Mouse (Mus musculus) adipocyte (in vitro differentiated cells): Measurements from ENCODE around the gene Fetub.
A peak's percentile ranks its signal among the peaks of the same experiment; 100 is the strongest.
"Not testable (repeated sequence)": the region's sequence is repeated elsewhere in the genome, so short reads cannot be mapped to it uniquely, and the experiment has no call there.

ENCODE experiments used
- DNase-seq: peaks from one replicate; pipeline ENCODE4 v3.0.0-alpha.2; 2016; ENCODE audit warnings: low spot score

The Fetub gene

DNA sequence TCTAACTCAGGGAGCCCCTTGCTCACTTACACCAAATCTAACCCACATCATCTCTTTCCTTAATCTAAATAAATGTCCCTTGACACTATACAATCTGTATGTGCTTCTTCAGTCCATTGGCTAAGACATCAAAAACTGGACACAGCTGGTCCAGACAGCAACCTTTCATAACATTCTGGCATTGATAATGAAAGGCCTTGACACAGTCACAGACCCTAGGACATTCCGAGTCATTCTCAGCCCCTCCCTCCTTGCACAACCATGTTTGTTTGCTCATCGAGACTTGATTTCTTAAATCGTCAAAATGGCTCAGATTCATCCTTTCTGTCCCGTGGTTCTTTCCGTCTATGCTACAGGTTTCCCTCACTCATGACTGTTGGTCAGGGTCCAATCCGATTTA is 8.8 kb upstream of the Fetub start:
- DNase-seq, result no peak

DNA sequence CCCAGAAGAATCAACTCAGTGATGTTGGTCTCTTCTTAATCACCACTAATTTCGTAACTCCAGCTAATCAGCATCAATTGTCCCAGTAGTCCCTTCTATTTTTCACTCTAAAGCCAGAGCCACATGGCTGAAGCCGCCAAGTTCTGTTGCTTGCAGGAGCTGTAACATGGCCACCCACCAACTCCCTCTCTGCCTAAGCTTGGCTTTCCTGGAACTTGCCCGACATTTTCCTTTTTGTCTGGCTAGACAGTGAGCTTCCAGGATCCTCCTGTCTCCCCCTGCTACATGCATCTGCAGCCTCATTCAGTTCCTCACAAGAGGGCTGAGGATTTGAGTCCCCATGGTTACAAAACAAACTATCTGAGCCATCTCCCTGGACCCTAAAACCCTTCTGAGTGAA is 6.1 kb upstream of the Fetub start:
- DNase-seq, result no peak

- no peak for DNase-seq
Measured at GRCm38 (mm10) chr16:22912886-22913285, 5.2 kb upstream of the Fetub start.

DNA sequence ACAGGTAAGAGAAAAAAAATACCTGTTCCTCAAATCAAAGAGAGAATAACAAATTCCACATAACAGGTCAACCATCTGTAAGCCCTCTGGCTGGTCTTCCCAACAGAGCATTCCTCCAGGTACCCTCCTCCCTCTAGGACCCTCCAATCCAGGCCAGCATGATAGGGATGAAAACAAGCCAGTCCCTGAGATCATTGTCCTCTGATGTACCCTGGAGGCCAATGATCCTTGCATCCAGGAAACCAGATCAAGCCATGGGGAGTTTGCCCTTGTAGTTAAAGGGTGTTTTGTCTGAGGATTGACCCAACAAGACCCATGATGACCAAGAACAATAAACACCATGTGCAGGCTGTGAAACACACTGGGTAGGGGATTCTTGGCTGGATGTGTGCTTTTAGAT is 3.9 kb upstream of the Fetub start:
- no peak for DNase-seq

DNA sequence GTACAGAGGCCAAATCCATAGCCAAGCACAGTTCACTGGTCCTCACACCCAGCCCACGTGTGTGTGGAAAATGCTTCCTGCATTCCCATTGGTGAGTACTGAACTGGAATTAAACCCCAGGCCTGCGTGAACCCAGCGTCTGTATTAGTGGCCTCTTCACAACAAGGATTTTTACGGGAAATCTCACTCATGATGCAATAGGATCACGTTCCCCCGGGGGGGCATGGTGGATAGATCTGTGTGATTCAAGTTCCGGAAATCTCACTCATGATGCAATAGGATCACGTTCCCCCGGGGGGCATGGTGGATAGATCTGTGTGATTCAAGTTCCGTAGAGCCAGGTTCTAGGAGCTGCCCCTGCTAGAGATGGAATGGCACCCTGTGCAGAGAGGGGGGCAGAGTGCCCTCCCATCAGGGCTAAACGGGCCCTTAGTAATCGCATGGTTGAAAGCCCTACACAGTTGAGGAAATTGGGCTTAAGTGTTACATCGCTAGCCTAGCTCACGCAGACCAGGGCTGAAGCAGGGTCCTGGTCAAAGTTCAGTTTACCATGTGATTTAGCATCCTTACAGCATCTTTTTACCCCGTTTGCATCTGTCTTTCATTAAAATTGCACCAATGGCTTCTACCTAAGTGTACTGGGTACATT is 654 bp downstream of the Fetub start:
- DNase-seq, result no peak

DNA sequence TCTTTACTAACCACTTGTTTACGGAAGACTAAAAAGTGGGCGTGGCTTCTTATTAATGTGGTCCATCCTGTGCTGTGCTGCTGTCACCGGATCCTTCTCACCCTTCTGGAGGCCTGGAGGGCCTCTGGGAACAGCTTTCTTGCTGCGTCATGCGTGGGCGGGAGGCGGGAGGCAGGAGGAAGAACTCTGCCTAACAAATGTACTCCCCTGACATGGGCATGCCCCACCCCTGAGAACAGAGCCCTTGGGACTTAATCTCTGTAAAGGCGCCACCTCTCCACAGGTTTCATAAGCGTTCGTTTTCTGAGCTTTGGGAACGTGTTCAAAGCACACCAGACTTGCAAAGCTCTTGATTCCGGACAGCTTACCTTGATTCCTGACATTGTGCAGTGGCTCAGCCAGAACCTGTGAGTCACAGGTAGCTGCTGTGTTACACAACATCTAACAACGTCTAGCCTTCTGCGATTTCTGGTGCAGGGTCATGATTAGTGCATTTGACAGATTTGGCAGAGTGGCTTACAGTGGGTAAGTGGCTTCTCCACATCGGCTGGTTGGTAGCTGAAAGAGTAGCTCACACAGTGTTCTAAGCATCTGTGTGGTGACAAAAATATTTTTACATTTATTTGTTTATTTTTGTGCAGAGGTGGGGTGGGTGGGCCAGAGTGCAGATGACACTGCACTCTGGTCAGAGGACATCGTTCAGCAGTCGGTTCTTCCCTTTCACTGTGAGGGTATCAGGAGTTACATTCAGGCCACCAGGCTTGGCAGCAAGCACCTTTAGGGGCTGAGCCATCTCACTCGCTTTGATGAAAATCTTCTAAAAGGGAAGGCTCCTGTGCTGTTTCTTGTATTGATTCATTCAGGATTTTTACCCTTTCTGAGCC is 2.1 kb downstream of the Fetub start:
- DNase-seq, result peak; percentile 16

- DNase-seq, result no peak
Measured at GRCm38 (mm10) chr16:22921761-22922160, 3.6 kb downstream of the Fetub start.

DNA sequence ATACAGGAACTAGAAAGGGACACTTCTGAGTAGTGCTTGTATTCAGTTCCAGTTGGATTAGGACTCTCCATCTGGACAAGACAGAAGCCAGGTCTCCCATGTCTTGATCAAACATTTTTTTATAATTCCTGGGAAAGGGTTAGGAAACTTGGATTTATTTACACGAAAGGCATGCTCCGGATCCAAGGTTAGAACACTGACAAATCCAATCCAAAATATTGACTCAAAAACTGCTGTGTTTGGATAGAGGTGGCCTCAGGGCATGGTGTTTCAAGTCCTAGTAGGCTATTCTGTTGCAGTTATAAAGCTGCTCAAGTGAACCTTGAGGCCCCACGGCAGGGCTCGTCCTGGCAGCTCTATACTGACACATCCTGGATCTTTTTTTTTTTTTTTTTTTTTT is 4.3 kb downstream of the Fetub start:
- no peak for DNase-seq

DNA sequence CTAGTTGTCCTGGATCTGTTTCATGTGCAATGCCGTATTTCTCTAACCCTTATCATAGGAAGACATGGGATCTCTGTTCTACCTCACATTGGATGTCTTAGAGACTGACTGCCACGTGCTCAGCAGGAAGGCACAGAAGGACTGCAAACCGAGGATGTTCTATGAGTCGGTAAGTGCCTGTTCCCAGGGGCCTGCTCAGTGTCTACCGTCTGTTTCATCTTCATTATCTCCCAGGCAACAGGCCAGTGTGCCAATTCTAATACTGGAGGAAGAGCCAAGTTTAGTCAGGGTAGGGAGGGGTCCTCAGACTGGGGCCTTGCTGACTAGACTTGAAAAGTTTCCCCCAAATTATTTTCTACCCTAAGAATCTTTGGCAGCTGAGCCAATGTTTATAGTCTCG is 11.4 kb downstream of the Fetub start:
- no peak for DNase-seq

- no peak for DNase-seq
Measured at GRCm38 (mm10) chr16:22931431-22932200, 13.5 kb downstream of the Fetub start.

DNA sequence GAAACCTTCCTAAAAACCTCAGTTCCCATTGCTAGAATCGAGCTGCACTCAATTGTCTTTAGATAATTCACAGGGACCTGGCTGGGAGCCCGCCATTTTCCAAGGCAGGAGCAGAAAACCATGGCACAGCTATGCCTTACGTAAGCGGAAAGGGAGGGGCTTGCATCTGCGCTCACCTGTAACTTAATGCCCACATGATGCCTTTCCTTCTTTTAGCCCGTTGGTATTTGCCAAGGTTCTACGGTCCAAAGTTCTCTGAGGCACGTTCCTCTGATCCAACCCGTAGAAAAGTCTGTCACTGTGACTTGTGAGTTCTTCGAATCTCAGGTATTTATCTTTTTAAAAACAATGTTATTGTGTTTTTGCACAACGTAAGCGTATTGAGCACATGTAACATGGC is 19.5 kb downstream of the Fetub start:
- DNase-seq, result no peak

DNA sequence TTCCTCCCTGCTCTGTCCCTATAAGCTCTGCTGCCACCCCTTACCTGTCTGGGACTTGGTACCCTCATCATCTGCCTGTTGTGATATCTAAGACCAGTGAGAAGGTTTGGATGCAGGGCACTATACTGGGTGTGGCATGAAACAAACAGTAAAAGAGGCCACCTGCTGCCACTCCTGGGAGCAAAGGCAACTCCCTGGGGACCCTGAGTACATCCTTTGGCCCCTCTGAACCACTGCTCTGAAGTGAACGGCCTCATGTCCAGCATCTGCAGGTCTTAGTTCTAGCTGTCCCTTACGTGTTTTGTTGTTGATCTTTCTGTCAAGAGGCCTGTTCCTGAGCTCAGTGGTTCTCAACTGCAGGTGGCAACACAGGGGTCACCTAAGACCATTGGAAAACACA is 20.4 kb downstream of the Fetub start:
- DNase-seq, result no peak

GRCm38 (mm10) chr16:22939120-22939695 is 21.1 kb downstream of the Fetub start:
- DNase-seq, result no peak

DNA sequence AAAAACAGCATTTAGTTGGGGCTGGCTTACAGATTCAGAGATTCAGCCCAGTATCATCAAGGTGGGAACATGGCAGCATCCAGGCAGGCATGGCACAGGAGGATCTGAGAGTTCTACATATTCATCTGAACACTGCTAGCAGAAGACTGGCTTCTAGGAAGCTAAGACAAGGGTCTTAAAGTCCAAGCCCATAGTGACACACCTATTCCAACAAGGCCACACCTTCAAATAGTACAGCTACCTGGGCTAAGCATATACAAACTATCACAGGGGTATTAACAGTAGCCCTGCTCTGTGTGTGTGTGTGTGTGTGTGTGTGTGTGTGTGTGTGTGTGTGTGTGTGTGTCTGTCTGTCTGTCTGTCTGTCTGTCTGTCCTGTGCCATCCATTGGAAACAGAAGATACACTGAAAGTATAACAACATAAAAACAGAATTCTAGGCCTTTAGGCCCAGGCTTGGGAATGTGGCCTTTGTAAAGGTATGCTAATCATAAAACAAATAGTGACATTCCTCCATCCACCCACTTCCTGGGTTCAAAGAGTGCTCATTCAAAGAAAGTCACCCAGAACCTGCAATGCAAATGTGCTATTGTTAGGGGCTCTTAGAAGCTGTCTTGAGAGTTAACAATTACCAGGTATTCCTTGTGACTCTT is 23.8 kb downstream of the Fetub start:
- DNase-seq, result not testable (repeated sequence)

GRCm38 (mm10) chr16:22947371-22947770 is 29.2 kb downstream of the Fetub start:
- no peak for DNase-seq

- DNase-seq, result no peak
Measured at GRCm38 (mm10) chr16:22950840-22951395, 32.8 kb downstream of the Fetub start, which contains the start of gene Hrg. TSS of gene Hrg (plus strand) at chr16:22951072.

GRCm38 (mm10) chr16:22953069-22953468 is 34.9 kb downstream of the Fetub start:
- DNase-seq, result peak; percentile 11

DNA sequence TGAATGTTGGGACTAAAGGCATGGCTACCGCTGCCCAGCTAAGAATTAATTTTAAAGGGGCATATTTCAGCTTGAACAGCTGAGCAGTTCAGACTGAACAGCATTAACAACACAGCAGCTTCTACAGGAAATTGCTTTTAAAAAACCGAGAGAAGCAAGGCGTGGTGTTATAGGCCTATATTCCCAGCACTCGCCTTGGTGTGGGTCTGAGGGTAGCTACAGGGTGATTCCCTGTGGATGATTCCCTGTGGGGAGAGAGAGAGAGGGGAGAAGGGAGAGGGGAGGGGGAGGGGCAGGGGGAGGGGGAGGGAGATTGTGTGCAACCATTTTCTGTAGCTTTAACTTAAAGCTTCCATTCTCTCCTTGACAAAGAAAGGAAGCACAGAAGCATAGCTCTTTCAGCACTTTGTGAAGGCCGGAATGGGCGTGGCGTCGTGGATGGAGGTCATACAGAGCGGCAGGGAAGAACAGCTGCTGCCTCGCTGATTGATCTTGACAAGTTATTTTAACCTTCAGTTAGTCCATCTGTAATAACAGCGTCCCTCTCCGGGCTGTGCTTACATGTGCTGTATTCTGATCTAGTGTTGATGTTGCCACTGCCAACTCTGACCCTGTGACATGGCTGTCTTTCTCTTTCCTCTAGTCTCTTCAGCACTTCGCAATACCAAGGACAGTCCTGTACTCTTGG is 37.4 kb downstream of the Fetub start:
- no peak for DNase-seq

DNA sequence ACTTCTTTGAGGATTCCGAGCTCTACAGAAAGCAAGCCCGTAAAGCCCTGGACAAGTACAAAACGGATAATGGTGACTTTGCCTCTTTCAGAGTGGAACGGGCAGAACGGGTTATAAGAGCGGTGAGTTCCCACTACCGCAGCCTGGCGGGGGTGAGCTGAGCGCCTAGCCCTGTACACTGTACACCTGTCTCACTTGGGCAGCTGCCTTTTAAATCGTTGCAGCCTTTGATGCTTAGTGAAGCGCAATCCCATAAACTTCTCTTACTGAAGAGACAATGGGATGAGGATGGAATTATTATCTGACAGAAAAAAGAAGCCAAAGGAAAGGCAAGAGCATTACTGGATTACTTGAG is 37.9 kb downstream of the Fetub start:
- DNase-seq, result no peak

GRCm38 (mm10) chr16:22961073-22961472 is 42.9 kb downstream of the Fetub start:
- DNase-seq, result no peak

DNA sequence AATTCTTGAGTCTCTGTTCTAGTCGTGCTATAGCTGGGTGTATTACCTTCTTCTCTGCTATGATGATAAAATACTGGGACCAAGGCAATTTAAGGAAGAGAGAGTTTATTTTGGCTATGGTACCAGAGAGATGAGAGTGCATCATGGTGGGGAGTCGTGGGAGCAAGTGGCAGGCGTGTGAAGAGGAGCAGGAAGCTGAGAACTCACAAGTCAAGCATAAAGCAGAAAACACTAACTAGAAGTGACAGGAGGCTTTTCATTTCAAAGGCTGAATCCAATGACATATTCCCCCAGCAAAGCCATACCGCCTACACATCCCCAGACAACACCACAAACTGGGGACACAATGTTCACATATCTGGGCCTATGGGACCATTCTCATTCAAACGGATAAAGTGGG is 44.1 kb downstream of the Fetub start:
- DNase-seq, result no peak
